Mouse (Mus musculus) cortical plate, adult 2 months (tissue): Measurements from ENCODE around the gene Per2. TPM values are rescaled to one million over a fixed set of nuclear protein-coding genes. Genes with fewer than 3 reads are reported as not detected.

ENCODE experiments used
- H3K27ac ChIP-seq: fragments of 200-500 bp; 2 replicates; pipeline ENCODE4 v1.5.1; 2012; ENCODE audit warnings: low read length, control low read depth, inconsistent platforms; ENCODE audit not compliant: insufficient read depth
- H3K4me1 ChIP-seq: fragments of 200-500 bp; 2 replicates; pipeline ENCODE4 v1.6.1; 2011; ENCODE audit warnings: low read length; ENCODE audit not compliant: control insufficient read depth, insufficient read depth
- H3K4me3 ChIP-seq: fragments of 200-500 bp; 2 replicates; pipeline ENCODE4 v1.5.1; 2011; ENCODE audit warnings: mild to moderate bottlenecking, low read length, control low read depth; ENCODE audit not compliant: insufficient read depth
- CTCF ChIP-seq: fragments of 200-500 bp; IDR thresholded peaks from 2 replicates; pipeline ENCODE4 v1.5.1; 2011; ENCODE audit warnings: mild to moderate bottlenecking, control low read depth, low read length; ENCODE audit not compliant: insufficient read depth; ENCODE audit errors: extremely low read depth
- POLR2A ChIP-seq: fragments of 200-500 bp; IDR thresholded peaks from 2 replicates; pipeline ENCODE4 v1.6.1; 2011; ENCODE audit warnings: mild to moderate bottlenecking, low read length, control low read depth; ENCODE audit not compliant: insufficient read depth; ENCODE audit errors: extremely low read depth
- polyA plus RNA-seq: library from polyadenylated mRNA; depleted of rRNA; stranded (reverse); fragments of >200 nt; gene quantifications from 2 replicates; pipeline ENCODE4 v1.2.3, GENCODE M21; 2012; rRNA removed

Gene Per2
- 21.6 and 24.3 TPM in 2 replicates for polyA plus RNA-seq

DNA sequence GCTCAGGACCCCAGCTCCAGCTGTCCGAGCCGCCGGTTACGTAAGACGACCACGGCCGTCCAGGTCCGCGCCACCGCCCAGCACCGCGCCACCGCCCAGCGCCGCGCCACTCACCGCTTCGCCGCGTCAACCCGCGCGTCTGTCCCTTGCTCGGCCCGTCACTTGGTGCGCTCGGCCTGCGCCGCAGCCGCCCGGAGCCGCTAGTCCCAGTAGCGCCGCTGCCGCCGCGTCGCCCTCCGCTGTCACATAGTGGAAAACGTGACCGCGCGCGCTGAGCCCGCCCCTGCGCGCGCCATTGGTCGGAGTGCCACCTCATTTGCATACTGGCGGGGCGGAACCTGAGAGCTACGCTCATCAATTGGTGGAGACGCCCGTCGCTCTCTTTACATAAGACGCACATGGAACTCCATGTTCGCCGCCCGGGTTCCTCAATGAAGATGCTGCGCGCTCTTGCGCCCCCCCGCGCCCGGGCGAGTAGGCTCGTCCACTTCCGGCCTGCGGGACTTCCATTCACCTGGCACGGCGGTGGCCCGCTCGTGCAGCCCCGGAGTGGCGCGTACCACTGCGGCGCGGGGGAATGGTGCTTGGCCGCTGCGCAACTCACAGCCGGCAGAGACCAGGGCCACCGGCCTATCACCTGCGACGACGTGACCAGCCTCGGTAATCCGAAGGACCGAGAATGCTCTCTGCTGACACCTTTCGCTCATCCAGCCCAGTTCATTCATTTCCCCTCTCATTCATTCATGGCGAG lies at the start of gene Per2:
Gene Per2 (minus strand): TSS at position 266 of the 751 bp plus-strand sequence.
- Histone ChIP-seq H3K27ac (peak within 1 kb of the TSS; percentile 97), H3K4me3 (peak within 1 kb of the TSS; percentile 98), H3K4me1 (peaks cover 12% of the 10 kb centered on the region)
- TF ChIP-seq POLR2A (peak; percentile 32; the same call in 1 of the 2 replicates), CTCF (no peak)

GRCm38 (mm10) chr1:91504615-91505014 lies 45.5 kb upstream of the Per2 start:
- H3K4me1 ChIP-seq, result no peaks in the 10 kb centered on the region
- TF ChIP-seq POLR2A (no peak), CTCF (no peak)
- no peak overlapping the region for H3K27ac ChIP-seq

DNA sequence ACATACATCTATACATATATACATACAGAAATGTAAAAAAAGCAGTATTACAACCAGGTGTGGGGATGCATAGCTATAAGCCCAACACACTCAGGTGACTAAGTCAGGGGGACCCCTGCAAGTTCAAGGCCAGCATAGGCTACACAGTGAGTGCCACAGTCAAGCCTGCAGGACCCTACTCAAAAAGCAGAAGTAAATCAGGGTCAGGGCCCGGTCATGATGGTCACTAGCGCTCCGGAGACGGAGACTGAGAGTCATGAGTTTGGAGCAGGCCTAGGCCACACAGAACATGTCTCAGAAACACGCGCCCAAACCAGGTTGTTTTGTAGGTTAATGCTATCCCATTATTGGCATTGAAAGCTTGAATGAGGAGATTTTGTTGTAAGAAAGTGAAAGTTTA lies 39.5 kb upstream of the Per2 start:
- no peak overlapping the region for H3K4me3 ChIP-seq
- no peak for TF ChIP-seq POLR2A
- no peak for TF ChIP-seq CTCF
- H3K27ac ChIP-seq, result no peak overlapping the region
- H3K4me1 ChIP-seq, result peaks cover 7% of the 10 kb centered on the region

More at GRCm38 (mm10) chr1:91504615-91505014, 45.5 kb upstream of the Per2 start:
- H3K4me3 ChIP-seq, result no peak overlapping the region

DNA sequence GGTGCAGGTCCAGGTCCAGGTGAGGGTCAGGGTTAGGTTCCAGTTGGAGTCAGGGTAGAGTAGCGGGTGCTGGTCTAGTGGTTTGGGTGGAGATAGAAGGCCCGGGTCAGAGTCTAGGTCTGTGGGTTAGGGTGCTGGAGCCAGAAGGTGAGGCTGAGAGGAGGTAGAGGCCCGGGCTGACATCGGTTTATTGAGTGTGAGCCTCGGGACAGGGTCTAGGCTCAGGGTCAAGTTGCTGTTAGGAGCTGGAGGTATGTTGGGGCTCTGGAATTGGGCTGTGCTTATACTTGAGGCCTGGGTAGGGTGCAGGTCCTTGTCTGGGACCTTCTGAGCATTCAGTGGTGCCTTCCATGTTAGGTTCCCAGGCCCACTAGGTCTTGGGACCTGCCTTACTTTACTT lies 36.2 kb upstream of the Per2 start:
- Histone ChIP-seq H3K27ac (no peak overlapping the region), H3K4me1 (peaks cover 7% of the 10 kb centered on the region), H3K4me3 (peak overlapping the region; percentile 100)
- TF ChIP-seq CTCF, result no peak
- no peak for TF ChIP-seq POLR2A

GRCm38 (mm10) chr1:91494457-91495140 lies 35.5 kb upstream of the Per2 start, which contains the start of gene Traf3ip1:
Traf3ip1 (plus strand) TSS chr1:91494647.
- peak within 1 kb of the TSS; percentile 100 for H3K4me3 ChIP-seq
- TF ChIP-seq CTCF, result no peak
- peak; percentile 22; the same call in 1 of the 2 replicates for TF ChIP-seq POLR2A
- peaks cover 7% of the 10 kb centered on the region for H3K4me1 ChIP-seq
- no peak within 1 kb of the TSS for H3K27ac ChIP-seq

- TF ChIP-seq CTCF, result no peak
- H3K4me1 ChIP-seq, result peaks cover 7% of the 10 kb centered on the region
- H3K4me3 ChIP-seq, result peak overlapping the region; percentile 100; the same call in 1 of the 2 replicates
- H3K27ac ChIP-seq, result no peak overlapping the region
These were observed 34.8 kb upstream of the Per2 start for GRCm38 (mm10) chr1:91493938-91494337.

DNA sequence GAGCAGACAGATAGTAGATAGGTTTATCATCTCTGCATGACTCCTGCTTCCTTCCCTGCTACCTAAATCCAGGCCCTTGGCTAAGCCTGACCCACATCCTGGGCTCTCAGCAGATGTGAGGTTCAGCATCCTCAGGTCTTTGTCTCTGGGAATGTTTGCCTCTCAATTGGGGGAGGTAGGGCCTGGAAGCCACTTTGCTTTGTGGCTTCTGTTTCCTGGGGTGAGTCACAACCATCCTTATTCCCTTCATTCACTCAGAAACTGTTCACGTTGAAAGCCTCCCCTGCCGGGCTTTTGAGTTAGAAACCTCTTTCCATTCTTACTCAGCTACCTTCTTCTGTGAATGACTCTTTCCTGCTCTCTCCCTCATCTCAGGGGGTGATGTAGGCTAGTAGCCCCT lies 33.6 kb upstream of the Per2 start:
- no peak overlapping the region for H3K4me3 ChIP-seq
- no peak overlapping the region for H3K27ac ChIP-seq
- H3K4me1 ChIP-seq, result peaks cover 7% of the 10 kb centered on the region
- TF ChIP-seq POLR2A (no peak), CTCF (no peak)

DNA sequence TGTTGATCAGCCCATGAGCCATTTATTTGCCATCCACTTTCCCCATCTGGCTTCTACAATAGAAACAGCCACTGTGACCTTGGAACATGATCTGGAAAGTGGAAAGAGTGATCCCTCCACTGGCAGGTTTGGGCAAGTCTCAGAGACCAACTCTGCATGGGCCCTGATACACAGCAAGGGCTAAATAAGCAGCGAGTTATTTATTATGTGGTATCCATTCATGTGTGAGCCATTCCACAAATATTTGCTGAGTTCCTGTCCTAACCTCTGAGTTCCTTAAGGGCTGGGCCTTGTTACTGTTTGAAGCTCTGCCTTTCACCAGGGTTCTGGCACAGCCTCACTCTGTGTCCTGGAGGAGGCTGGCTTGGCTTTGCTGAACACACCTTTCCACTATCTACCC lies 31.2 kb upstream of the Per2 start:
- Histone ChIP-seq H3K4me1 (peaks cover 2% of the 10 kb centered on the region), H3K4me3 (no peak overlapping the region), H3K27ac (no peak overlapping the region)
- TF ChIP-seq POLR2A, result no peak
- no peak for TF ChIP-seq CTCF

GRCm38 (mm10) chr1:91486165-91486564 lies 27.0 kb upstream of the Per2 start:
- Histone ChIP-seq H3K27ac (no peak overlapping the region), H3K4me1 (no peaks in the 10 kb centered on the region), H3K4me3 (no peak overlapping the region)
- TF ChIP-seq CTCF, result no peak

- Histone ChIP-seq H3K27ac (no peak overlapping the region), H3K4me3 (no peak overlapping the region), H3K4me1 (no peaks in the 10 kb centered on the region)
- TF ChIP-seq POLR2A (no peak), CTCF (no peak)
These were observed 26.3 kb upstream of the Per2 start for GRCm38 (mm10) chr1:91485422-91485821.
